Mouse (Mus musculus) urinary bladder, adult 2 months (tissue): ENCODE data around the gene Shmt2. TPM values are rescaled to one million over a fixed set of nuclear protein-coding genes. Genes with fewer than 3 reads are reported as not detected.

ENCODE experiments used
- DNase-seq: peaks from one replicate; pipeline ENCODE4 v3.0.0; 2022; ENCODE audit warnings: low spot score
- polyA plus RNA-seq: library from polyadenylated mRNA; depleted of rRNA; stranded (reverse); fragments of >200 nt; gene quantifications from 2 replicates; pipeline ENCODE4 v1.2.3, GENCODE M21; 2012; rRNA removed

Gene Shmt2
- polyA plus RNA-seq, 1 experiment, result 63.9 TPM

GRCm38 (mm10) chr10:127476541-127476940 is 45.7 kb downstream of the Shmt2 start:
- no peak for DNase-seq

GRCm38 (mm10) chr10:127475175-127475574 is 47.1 kb downstream of the Shmt2 start:
- DNase-seq, result no peak

GRCm38 (mm10) chr10:127472722-127473121 is 49.5 kb downstream of the Shmt2 start:
- no peak for DNase-seq

DNA sequence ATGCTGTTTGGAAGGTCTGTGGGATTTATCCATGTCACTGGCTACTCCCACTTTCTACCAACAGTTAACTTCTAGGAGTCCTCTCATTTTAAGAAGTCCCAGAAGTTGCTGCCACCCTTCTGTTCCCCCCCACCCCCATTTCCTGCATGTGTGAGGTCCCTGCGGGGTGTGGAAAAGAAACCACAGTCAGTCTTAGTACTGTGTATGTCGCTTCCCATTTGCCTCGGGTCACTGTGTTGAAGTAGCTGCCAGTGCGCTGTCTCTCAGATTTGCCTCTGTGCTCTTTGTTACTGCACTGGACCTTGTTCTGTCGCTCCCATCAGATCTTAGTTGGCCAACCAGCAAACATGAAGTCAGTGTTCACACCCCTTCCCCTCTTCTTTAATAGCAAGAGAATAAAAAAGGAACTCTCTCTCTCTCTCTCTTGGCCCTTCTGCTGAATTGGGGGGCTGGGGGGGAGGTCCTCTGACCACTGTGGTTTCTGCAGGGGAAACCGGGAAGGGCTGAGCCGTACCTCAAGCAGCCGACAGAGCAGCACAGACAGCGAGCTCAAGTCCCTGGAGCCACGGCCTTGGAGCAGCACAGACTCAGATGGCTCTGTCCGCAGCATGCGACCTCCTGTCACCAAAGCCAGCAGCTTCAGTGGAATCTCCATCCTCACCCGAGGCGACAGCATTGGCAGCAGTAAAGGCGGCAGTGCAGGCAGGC is 50.8 kb downstream of the Shmt2 start:
- no peak for DNase-seq

Other genes with a start within 250 kb of the Shmt2 start
- gene Mbd6, start 233.4 kb downstream of the Shmt2 start, polyA plus RNA-seq, result 19.8 and 42.1 TPM in 2 replicates
- 44.7 and 47.7 TPM in 2 replicates for gene Mars, start 210.7 kb downstream of the Shmt2 start, polyA plus RNA-seq
- 6.7 and 8.4 TPM in 2 replicates for gene Arhgap9, start 200.5 kb downstream of the Shmt2 start, polyA plus RNA-seq
- gene Gli1, start 180.5 kb downstream of the Shmt2 start, polyA plus RNA-seq, result 29.0 and 34.1 TPM in 2 replicates
- gene Inhbe, start 168.0 kb downstream of the Shmt2 start, polyA plus RNA-seq, result not detected in 2 replicates
- not detected in 2 replicates for gene Inhbc, start 152.0 kb downstream of the Shmt2 start, polyA plus RNA-seq
- 19.3 and 41.9 TPM in 2 replicates for gene R3hdm2, start 142.1 kb downstream of the Shmt2 start, polyA plus RNA-seq
- 2.3 and 4.3 TPM in 2 replicates for gene Stac3, start 20.8 kb downstream of the Shmt2 start, polyA plus RNA-seq
- gene Ndufa4l2, start 7.5 kb downstream of the Shmt2 start, polyA plus RNA-seq, result 21.2 and 32.1 TPM in 2 replicates
- 0.04 and 0.07 TPM in 2 replicates for gene Nxph4, start 12.1 kb upstream of the Shmt2 start, polyA plus RNA-seq
- gene Lrp1, start 98.7 kb upstream of the Shmt2 start, polyA plus RNA-seq, result 242 and 366 TPM in 2 replicates
- 78.1 and 88.7 TPM in 2 replicates for gene Stat6, start 120.5 kb upstream of the Shmt2 start, polyA plus RNA-seq
- gene Nemp1, start 144.5 kb upstream of the Shmt2 start, polyA plus RNA-seq, result 8.3 and 9.1 TPM in 2 replicates
- gene Nab2, start 146.1 kb upstream of the Shmt2 start, polyA plus RNA-seq, result 27.5 and 29.1 TPM in 2 replicates
- gene Myo1a, start 182.7 kb upstream of the Shmt2 start, polyA plus RNA-seq, result 0.22 and 0.39 TPM in 2 replicates
- gene Tac2, start 202.0 kb upstream of the Shmt2 start, polyA plus RNA-seq, result not detected in 2 replicates
- gene Zbtb39, start 217.1 kb upstream of the Shmt2 start, polyA plus RNA-seq, result 6.1 and 7.6 TPM in 2 replicates
- 1.2 and 1.8 TPM in 2 replicates for gene Gpr182, start 229.3 kb upstream of the Shmt2 start, polyA plus RNA-seq
- gene Rdh1, start 237.3 kb upstream of the Shmt2 start, polyA plus RNA-seq, result 0.03 and 0.09 TPM in 2 replicates
- gene Rdh16f1, start 237.3 kb upstream of the Shmt2 start, polyA plus RNA-seq, result 0.11 TPM in 1 of 2 replicates, not detected in the other